8 mouse cellular contexts compared by ENCODE assay signal in the genomic region with DNA sequence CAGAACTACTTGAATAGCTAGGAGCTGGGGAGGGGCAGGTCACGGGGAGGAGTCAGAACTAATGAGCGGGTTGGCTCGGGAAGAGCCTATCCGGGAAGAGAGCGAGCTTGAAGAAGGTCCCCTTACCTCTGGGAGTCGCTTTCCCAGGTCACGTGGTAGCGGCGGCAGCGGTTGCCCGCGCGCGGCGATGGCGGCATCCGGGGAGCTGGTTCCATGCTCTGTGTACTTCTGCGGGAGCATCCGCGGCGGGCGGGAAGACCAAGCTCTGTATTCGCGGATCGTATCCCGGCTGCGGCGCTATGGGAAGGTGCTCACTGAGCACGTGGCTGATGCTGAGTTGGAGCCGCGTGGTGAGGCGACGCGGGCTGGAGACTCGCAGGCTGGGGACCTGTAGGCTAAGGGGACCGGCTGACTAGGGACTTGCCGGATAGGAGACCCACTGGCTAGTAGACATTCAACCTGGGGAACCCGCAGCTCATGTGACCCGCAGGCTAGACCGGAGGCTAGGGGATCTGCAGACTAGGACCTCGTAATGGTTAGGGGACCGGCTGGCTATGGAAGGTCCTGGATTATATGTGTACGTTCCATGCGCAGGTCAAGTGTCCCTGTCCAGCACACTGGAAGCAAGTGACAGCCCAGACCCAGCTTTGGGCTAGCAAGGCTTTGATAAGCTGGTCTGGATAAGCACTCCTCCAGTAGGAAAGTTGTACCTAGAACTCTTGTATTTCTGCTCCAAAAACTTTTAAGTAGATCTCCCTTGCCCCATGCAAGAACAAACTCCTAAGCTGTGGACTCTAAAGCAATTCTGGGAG. TPM values are rescaled to one million over a fixed set of nuclear protein-coding genes. Genes with fewer than 3 reads are reported as not detected.
DNase-seq lines count a peak whose midpoint lies in the region; ATAC-seq and TF ChIP-seq lines count a peak whose summit lies in the region.

Gene Dnph1 (plus strand): TSS at position 89 of the 812 bp plus-strand sequence.

- H3K36me3 ChIP-seq in heart, embryonic 10.5 days: peaks cover 28% of the 10 kb centered on the region
- H3K36me3 ChIP-seq in kidney, embryonic 14.5 days (ENCODE audit: control insufficient read depth, insufficient read depth, low read length): peaks cover 9% of the 10 kb centered on the region; the same call in 1 of the 2 replicates
- H3K36me3 ChIP-seq in limb, embryonic 14.5 days (ENCODE audit: control insufficient read depth, insufficient read depth, low read length): peaks cover 3% of the 10 kb centered on the region; the same call in 1 of the 2 replicates
- no peaks in the 10 kb centered on the region; the same call in 1 of the 2 replicates for H3K36me3 ChIP-seq in midbrain, embryonic 16.5 days (ENCODE audit: control insufficient read depth, insufficient read depth, low read length)

- peak; percentile 90 for ATAC-seq in erythroblast, adult 5-6 weeks (replicated peaks; ENCODE audit: low FRiP score, poor library complexity, severe bottlenecking)
- peak; percentile 97 for ATAC-seq in kidney, embryonic 14.5 days (ENCODE audit: low FRiP score, low TSS enrichment)
- peak; percentile 93 for ATAC-seq in limb, embryonic 14.5 days (ENCODE audit: low FRiP score, low read depth)
- peak; percentile 96 for ATAC-seq in midbrain, embryonic 16.5 days

- no peak for TF ChIP-seq CTCF in brain, embryonic 14.5 days (IDR thresholded peaks at IDR 0.05; ENCODE audit: borderline replicate concordance, extremely low read depth, insufficient read depth, insufficient read length)

- TF ChIP-seq POLR2A in brain, embryonic 14.5 days (IDR thresholded peaks at IDR 0.05; ENCODE audit: borderline replicate concordance, extremely low read depth, insufficient read depth, insufficient read length, poor library complexity, severe bottlenecking): peak; percentile 67; the same call in 1 of the 2 replicates
- peak; percentile 83; the same call in 1 of the 2 replicates for TF ChIP-seq POLR2A in limb, embryonic 14.5 days (IDR thresholded peaks at IDR 0.05; ENCODE audit: borderline replicate concordance, extremely low read depth, insufficient read depth, insufficient read length)

- H3K27me3 ChIP-seq in heart, embryonic 10.5 days (ENCODE audit: insufficient read depth, poor library complexity, severe bottlenecking): peaks cover 41% of the 10 kb centered on the region
- no peaks in the 10 kb centered on the region for H3K27me3 ChIP-seq in kidney, embryonic 14.5 days (ENCODE audit: control insufficient read depth, insufficient read depth, low read length)
- no peaks in the 10 kb centered on the region for H3K27me3 ChIP-seq in limb, embryonic 14.5 days (ENCODE audit: control insufficient read depth, insufficient read depth, low read length)
- no peaks in the 10 kb centered on the region; the same call in 1 of the 2 replicates for H3K27me3 ChIP-seq in midbrain, embryonic 16.5 days (ENCODE audit: control insufficient read depth, insufficient read depth, low read depth, low read length)

- peaks cover 9% of the 10 kb centered on the region for H3K4me1 ChIP-seq in heart, embryonic 10.5 days
- peaks cover 6% of the 10 kb centered on the region; the same call in 1 of the 2 replicates for H3K4me1 ChIP-seq in kidney, embryonic 14.5 days (ENCODE audit: control insufficient read depth, insufficient read depth, low read length)
- H3K4me1 ChIP-seq in limb, embryonic 14.5 days (ENCODE audit: control insufficient read depth, insufficient read depth, low read length): peaks cover 6% of the 10 kb centered on the region
- H3K4me1 ChIP-seq in midbrain, embryonic 16.5 days (ENCODE audit: control insufficient read depth, insufficient read depth, low read length): no peaks in the 10 kb centered on the region

- DNase-seq in CD4-positive helper T cell, adult 2 months (ENCODE audit: low read depth, low spot score): peak; percentile 64
- DNase-seq in brain, embryonic 14.5 days (ENCODE audit: low read depth): peak; percentile 98
- peak; percentile 96 for DNase-seq in heart, embryonic 10.5 days (ENCODE audit: low spot score)
- DNase-seq in limb, embryonic 14.5 days (ENCODE audit: low spot score): peak; percentile 83
- DNase-seq in spleen, postnatal 36 days (ENCODE audit: low spot score in 2 of 2): peak; percentile 54 to 60

- no peaks in the 10 kb centered on the region for H3K9me3 ChIP-seq in heart, embryonic 10.5 days
- no peaks in the 10 kb centered on the region for H3K9me3 ChIP-seq in kidney, embryonic 14.5 days (ENCODE audit: control insufficient read depth, low read length)
- no peaks in the 10 kb centered on the region for H3K9me3 ChIP-seq in limb, embryonic 14.5 days (ENCODE audit: control insufficient read depth, low read length)
- no peaks in the 10 kb centered on the region for H3K9me3 ChIP-seq in midbrain, embryonic 16.5 days (replicated peaks; ENCODE audit: control insufficient read depth, low read length, poor library complexity, severe bottlenecking)

- H3K27ac ChIP-seq in heart, embryonic 10.5 days: peak within 1 kb of the TSS; percentile 87
- H3K27ac ChIP-seq in kidney, embryonic 14.5 days (ENCODE audit: low read depth, low read length): no peak within 1 kb of the TSS
- no peak within 1 kb of the TSS for H3K27ac ChIP-seq in limb, embryonic 14.5 days (replicated peaks; ENCODE audit: low read depth, low read length)
- no peak within 1 kb of the TSS for H3K27ac ChIP-seq in midbrain, embryonic 16.5 days (ENCODE audit: low read length)

- peak within 1 kb of the TSS; percentile 72 for H3K9ac ChIP-seq in kidney, embryonic 14.5 days (ENCODE audit: low read depth, low read length)
- H3K9ac ChIP-seq in limb, embryonic 14.5 days (ENCODE audit: low read depth, low read length, severe bottlenecking): peak within 1 kb of the TSS; percentile 64
- H3K9ac ChIP-seq in midbrain, embryonic 16.5 days (ENCODE audit: low read depth, low read length): peak within 1 kb of the TSS; percentile 72

- under 1% methylated on average over 44 of the region's 44 CpGs for WGBS in heart, embryonic 10.5 days
- whole genome bisulfite sequencing in kidney, embryonic 14.5 days: under 1% methylated on average over 44 of the region's 44 CpGs
- WGBS in limb, embryonic 14.5 days: 0% methylated on average over 42 of the region's 44 CpGs
- WGBS in midbrain, embryonic 16.5 days: under 1% methylated on average over 44 of the region's 44 CpGs

- H3K4me3 ChIP-seq in heart, embryonic 10.5 days: peak within 1 kb of the TSS; percentile 79
- H3K4me3 ChIP-seq in kidney, embryonic 14.5 days (ENCODE audit: low read length): peak within 1 kb of the TSS; percentile 62
- peak within 1 kb of the TSS; percentile 55 for H3K4me3 ChIP-seq in limb, embryonic 14.5 days (replicated peaks; ENCODE audit: low read length)
- H3K4me3 ChIP-seq in midbrain, embryonic 16.5 days (ENCODE audit: low read depth, low read length): peak within 1 kb of the TSS; percentile 61

- H3K4me2 ChIP-seq in kidney, embryonic 14.5 days (replicated peaks; ENCODE audit: low read depth, low read length): peak within 1 kb of the TSS; percentile 80
- H3K4me2 ChIP-seq in limb, embryonic 14.5 days (replicated peaks; ENCODE audit: low read depth, low read length, severe bottlenecking): peak within 1 kb of the TSS; percentile 85
- H3K4me2 ChIP-seq in midbrain, embryonic 16.5 days (ENCODE audit: low read length): peak within 1 kb of the TSS; percentile 91

RNA-seq across cellular contexts. Expression of gene Dnph1, which starts in this region (rescaled TPM):
- 17.6 and 25.7 TPM in 2 replicates for polyA plus RNA-seq in brain, embryonic 14.5 days (2012; rRNA removed)
- total RNA-seq in erythroblast, adult 5-6 weeks (2015; ENCODE audit: low replicate concordance): 2.7 and 3.3 TPM in 2 replicates
- 1.5 and 4.0 TPM in 2 replicates for total RNA-seq in erythroblast, adult 5-6 weeks (2017; ENCODE audit: low replicate concordance)
- polyA plus RNA-seq in heart, embryonic 10.5 days (2016; fragmentation: Nextera tagmentation; extraction: Ambion mirVana): 36.5 and 52.8 TPM in 2 replicates
- polyA plus RNA-seq in kidney, embryonic 14.5 days (2014; fragmentation: Nextera tagmentation; extraction: Ambion mirVana): 67.9 and 71.2 TPM in 2 replicates
- polyA plus RNA-seq in limb, embryonic 14.5 days (2012; rRNA removed): 23.8 and 30.0 TPM in 2 replicates
- 34.5 and 37.6 TPM in 2 replicates for polyA plus RNA-seq in limb, embryonic 14.5 days (2014; fragmentation: Nextera tagmentation; extraction: Ambion mirVana)
- 11.1 and 11.5 TPM in 2 replicates for polyA plus RNA-seq in midbrain, embryonic 16.5 days (2015; fragmentation: Nextera tagmentation; extraction: Ambion mirVana)
